Mouse (Mus musculus): ENCODE measurements around the gene Zfp148.
"Not testable (repeated sequence)": the region's sequence is repeated elsewhere in the genome, so short reads cannot be mapped to it uniquely, and the experiment has no call there.

Zfp148 gene

GRCm38 (mm10) chr16:33461416-33461815, 80.8 kb downstream of the Zfp148 start:
- peak; percentile 12 to 19 for DNase-seq (ENCODE audit: low spot score in 2 of 2)

- peak; percentile 14 to 25 for DNase-seq (ENCODE audit: low spot score in 2 of 2)
These were observed 84.0 kb downstream of the Zfp148 start for GRCm38 (mm10) chr16:33464509-33465241.

GRCm38 (mm10) chr16:33465242-33465614, 84.6 kb downstream of the Zfp148 start:
- DNase-seq (ENCODE audit: low spot score in 2 of 2), result no peak

GRCm38 (mm10) chr16:33467451-33467850, 86.8 kb downstream of the Zfp148 start:
- no peak for DNase-seq (ENCODE audit: low spot score in 2 of 2)

GRCm38 (mm10) chr16:33469973-33470372, 89.3 kb downstream of the Zfp148 start:
- DNase-seq (ENCODE audit: low spot score in 2 of 2), result no peak

- DNase-seq (ENCODE audit: low spot score in 2 of 2), result no peak
These were observed 93.7 kb downstream of the Zfp148 start for GRCm38 (mm10) chr16:33474381-33474780.

GRCm38 (mm10) chr16:33479926-33480325, 99.3 kb downstream of the Zfp148 start:
- DNase-seq (ENCODE audit: low spot score in 2 of 2), result no peak

- no peak for DNase-seq (ENCODE audit: low spot score in 2 of 2)
These were observed 100.5 kb downstream of the Zfp148 start for GRCm38 (mm10) chr16:33481148-33481547.

- DNase-seq (ENCODE audit: low spot score in 2 of 2), result peak in 1 of 2 experiments; percentile 17
These were observed 101.7 kb downstream of the Zfp148 start for GRCm38 (mm10) chr16:33482309-33482708.

GRCm38 (mm10) chr16:33487709-33488108, 107.1 kb downstream of the Zfp148 start:
- no peak for DNase-seq (ENCODE audit: low spot score in 2 of 2)

GRCm38 (mm10) chr16:33494374-33494773, 113.7 kb downstream of the Zfp148 start:
- DNase-seq (ENCODE audit: low spot score in 2 of 2), result no peak

GRCm38 (mm10) chr16:33508082-33508481, 127.4 kb downstream of the Zfp148 start:
- no peak for DNase-seq (ENCODE audit: low spot score in 2 of 2)

- not testable (repeated sequence) for DNase-seq (ENCODE audit: low spot score in 2 of 2)
These were observed 128.6 kb downstream of the Zfp148 start for GRCm38 (mm10) chr16:33509231-33509630.

- not testable (repeated sequence) for DNase-seq (ENCODE audit: low spot score in 2 of 2)
These were observed 130.2 kb downstream of the Zfp148 start for GRCm38 (mm10) chr16:33510856-33511255.

- no peak for DNase-seq (ENCODE audit: low spot score in 2 of 2)
These were observed 131.9 kb downstream of the Zfp148 start for GRCm38 (mm10) chr16:33512555-33512954.

GRCm38 (mm10) chr16:33516807-33517565, 136.3 kb downstream of the Zfp148 start, which contains the start of gene Slc12a8:
Gene Slc12a8, plus strand, starts transcription at chr16:33517328.
- DNase-seq (ENCODE audit: low spot score in 2 of 2), result peak in 1 of 2 experiments; percentile 19

- no peak for DNase-seq (ENCODE audit: low spot score in 2 of 2)
These were observed 137.0 kb downstream of the Zfp148 start for GRCm38 (mm10) chr16:33517627-33518026.

- no peak for DNase-seq (ENCODE audit: low spot score in 2 of 2)
These were observed 137.6 kb downstream of the Zfp148 start for GRCm38 (mm10) chr16:33518236-33518635.

GRCm38 (mm10) chr16:33519916-33520568, 139.4 kb downstream of the Zfp148 start:
- no peak for DNase-seq (ENCODE audit: low spot score in 2 of 2)

GRCm38 (mm10) chr16:33522516-33522915, 141.9 kb downstream of the Zfp148 start:
- DNase-seq (ENCODE audit: low spot score in 2 of 2), result no peak

GRCm38 (mm10) chr16:33523571-33523970, 142.9 kb downstream of the Zfp148 start:
- no peak for DNase-seq (ENCODE audit: low spot score in 2 of 2)

All from heart, adult 9 months (tissue).